Mouse (Mus musculus): ENCODE results near the gene Sik2. TPM values are rescaled to one million over a fixed set of nuclear protein-coding genes. Genes with fewer than 3 reads are reported as not detected.

The Sik2 gene
- total RNA-seq, 1 experiment from 2014 or later: 137 TPM

Other genes with a start within 250 kb of the Sik2 start
- gene Fdxacb1, start 240.8 kb downstream of the Sik2 start, total RNA-seq (2021): 5.7 and 6.4 TPM in 2 replicates
- 26.0 and 28.4 TPM in 2 replicates for gene Alg9, start 234.1 kb downstream of the Sik2 start, total RNA-seq (2021)
- 35.5 and 37.2 TPM in 2 replicates for gene 1110032A03Rik, start 233.6 kb downstream of the Sik2 start, total RNA-seq (2021)
- 32.3 and 34.4 TPM in 2 replicates for gene Ppp2r1b, start 163.8 kb downstream of the Sik2 start, total RNA-seq (2021)
- gene Btg4, start 51.8 kb upstream of the Sik2 start, total RNA-seq (2021): not detected in 2 replicates
- 8.2 and 8.6 TPM in 2 replicates for gene Layn, start 68.0 kb upstream of the Sik2 start, total RNA-seq (2021)
- gene 4833427G06Rik, start 93.0 kb upstream of the Sik2 start, total RNA-seq (2021): not detected in 2 replicates
- not detected in 2 replicates for gene Gm32742, start 156.4 kb upstream of the Sik2 start, total RNA-seq (2021)
- gene Pou2af1, start 204.6 kb upstream of the Sik2 start, total RNA-seq (2021): 1.6 and 7.5 TPM in 2 replicates

Data from adrenal gland, postnatal 14 days (tissue).